Mouse (Mus musculus) neural tube, embryonic 11.5 days (tissue): ENCODE data around the gene Zfp14. TPM values are rescaled to one million over a fixed set of nuclear protein-coding genes. Genes with fewer than 3 reads are reported as not detected.

Experiments
- ATAC-seq: fragments of 200-750 bp; cut with Nextera tagmentation; 2 replicates; pipeline ENCODE4 v1.8.0; 2017; ENCODE audit warnings: moderate number of reproducible peaks, mild to moderate bottlenecking, moderate TSS enrichment, moderate library complexity; ENCODE audit not compliant: insufficient read depth, low FRiP score, low TSS enrichment
- DNase-seq: peaks from one replicate; pipeline ENCODE4 v3.0.0-alpha.2; 2015; ENCODE audit warnings: low spot score
- H3K27ac ChIP-seq: fragments of 300-500 bp; sonication (generic); 2 replicates; pipeline ENCODE4 v1.5.1; 2014; ENCODE audit warnings: low read depth, mild to moderate bottlenecking, low read length
- H3K27me3 ChIP-seq: fragments of 300-500 bp; sonication (generic); 2 replicates; pipeline ENCODE4 v1.6.1; 2014; ENCODE audit warnings: mild to moderate bottlenecking, low read length, mixed read lengths; ENCODE audit not compliant: control insufficient read depth, insufficient read depth
- H3K36me3 ChIP-seq: fragments of 300-500 bp; sonication (generic); 2 replicates; pipeline ENCODE4 v1.6.1; 2014; ENCODE audit warnings: mild to moderate bottlenecking, low read length, moderate library complexity, mixed read lengths; ENCODE audit not compliant: control insufficient read depth, insufficient read depth
- H3K4me1 ChIP-seq: fragments of 300-500 bp; sonication (generic); 2 replicates; pipeline ENCODE4 v1.6.1; 2014; ENCODE audit warnings: low read length, mixed read lengths; ENCODE audit not compliant: control insufficient read depth, insufficient read depth
- H3K4me2 ChIP-seq: fragments of 300-500 bp; sonication (generic); 2 replicates; pipeline ENCODE4 v1.6.1; 2014; ENCODE audit warnings: low read depth, mild to moderate bottlenecking, moderate library complexity
- H3K4me3 ChIP-seq: fragments of 300-500 bp; sonication (generic); 2 replicates; pipeline ENCODE4 v1.5.1; 2014; ENCODE audit warnings: low read depth, low read length
- H3K9ac ChIP-seq: fragments of 300-500 bp; sonication (generic); 2 replicates; pipeline ENCODE4 v1.6.1; 2014; ENCODE audit warnings: mild to moderate bottlenecking, low read length
- H3K9me3 ChIP-seq: fragments of 300-500 bp; sonication (generic); 2 replicates; pipeline ENCODE4 v1.6.1; 2016; ENCODE audit warnings: low read length; ENCODE audit not compliant: control insufficient read depth
- WGBS: fragments of 180-500 bp; shearing (Covaris S2); extraction: QIAGEN DNeasy Blood & Tissue Kit; methylation state at CpG from one replicate; pipeline ENCODE4 v1.1.7; 2014; 5-methylcytosine and 5-hydroxymethylcytosine counted together
- microRNA-seq: library from miRNA; unstranded; fragments of <30 nt; microRNA quantifications from one replicate; pipeline ENCODE4, GENCODE M21; 2016
- polyA plus RNA-seq: library from polyadenylated mRNA; unstranded; fragments of >200 nt; fragmentation: Nextera tagmentation; extraction: Ambion mirVana; gene quantifications from 2 replicates; pipeline ENCODE4 v1.2.1, GENCODE M21; 2014

Gene Zfp14
- polyA plus RNA-seq, 1 experiment from 2014 or later: 5.7 TPM

DNA sequence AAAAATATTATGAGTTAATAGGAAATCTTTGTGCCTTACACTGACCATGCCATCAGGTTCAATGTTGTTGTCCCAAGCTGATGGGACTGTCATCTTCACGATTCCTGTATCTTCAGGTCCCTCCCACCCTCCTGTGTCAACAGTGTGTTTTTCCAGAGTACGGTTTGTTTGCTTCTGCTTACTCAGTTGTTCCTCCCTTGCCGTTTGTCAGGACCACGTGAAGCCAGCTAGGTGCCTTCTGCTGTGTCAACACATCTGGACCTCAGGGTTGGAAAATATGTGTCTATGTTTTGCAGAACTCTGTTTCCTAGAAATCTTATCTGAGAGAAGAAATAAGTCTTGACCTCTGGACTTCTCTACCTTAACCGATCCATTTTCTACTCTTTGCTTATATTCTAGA lies 50.6 kb downstream of the Zfp14 start:
- no peaks in the 10 kb centered on the region for H3K4me1 ChIP-seq
- no peak for ATAC-seq
- H3K27ac ChIP-seq: no peak overlapping the region
- H3K27me3 ChIP-seq: no peaks in the 10 kb centered on the region
- 88% methylated on average over 5 of the region's 5 CpGs for WGBS
- peaks cover 12% of the 10 kb centered on the region for H3K36me3 ChIP-seq
- H3K9me3 ChIP-seq: no peaks in the 10 kb centered on the region
- H3K9ac ChIP-seq: no peak overlapping the region
- no peak for DNase-seq
- no peak overlapping the region for H3K4me2 ChIP-seq
- H3K4me3 ChIP-seq: no peak overlapping the region

DNA sequence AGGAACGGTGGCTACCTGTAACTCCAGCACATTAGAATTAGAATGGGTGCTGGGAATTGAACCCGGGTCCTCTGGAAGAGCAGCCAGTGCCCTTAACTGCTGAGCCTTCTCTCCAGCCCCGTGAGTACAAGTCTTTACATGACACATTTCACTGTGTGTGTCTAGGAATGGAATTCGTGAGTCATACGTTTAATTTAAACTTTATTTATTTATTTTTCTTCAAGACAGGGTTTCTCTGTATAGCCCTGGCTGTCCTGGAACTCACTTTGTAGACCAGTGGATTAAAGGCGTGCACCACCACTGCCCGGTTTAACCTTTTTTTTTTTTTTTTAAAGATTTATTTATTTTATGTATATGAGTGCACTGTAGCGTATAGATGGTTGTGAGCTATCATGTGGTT lies 56.0 kb downstream of the Zfp14 start:
- 95% methylated on average over 8 of the region's 8 CpGs for WGBS
- Histone ChIP-seq H3K9me3 (no peaks in the 10 kb centered on the region), H3K9ac (no peak overlapping the region), H3K4me2 (no peak overlapping the region), H3K27me3 (no peaks in the 10 kb centered on the region), H3K4me1 (no peaks in the 10 kb centered on the region), H3K27ac (no peak overlapping the region), H3K36me3 (peaks cover 17% of the 10 kb centered on the region), H3K4me3 (no peak overlapping the region)
- ATAC-seq: no peak
- no peak for DNase-seq

DNA sequence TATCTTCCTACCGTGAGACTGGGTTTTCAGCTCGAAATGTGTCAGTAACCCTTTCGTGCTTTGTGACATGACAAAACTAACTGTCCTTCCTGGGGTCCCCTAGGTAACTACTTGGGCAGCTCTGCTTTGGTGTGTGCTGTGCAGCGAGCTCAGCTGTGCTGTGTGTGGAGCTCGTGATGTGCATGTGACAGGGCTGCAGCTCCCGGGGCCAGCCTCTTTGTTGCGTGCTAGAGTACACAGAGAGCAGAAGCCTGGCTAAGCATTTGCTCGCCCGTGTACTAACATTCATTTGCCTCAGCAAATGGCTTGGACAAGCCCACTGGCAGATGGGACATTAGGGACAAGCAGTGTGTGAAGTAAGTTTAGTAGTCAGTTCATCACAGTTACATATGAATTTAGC lies 57.8 kb downstream of the Zfp14 start:
- no peak overlapping the region for H3K4me3 ChIP-seq
- H3K9me3 ChIP-seq: no peaks in the 10 kb centered on the region
- H3K4me2 ChIP-seq: no peak overlapping the region
- H3K36me3 ChIP-seq: peaks cover 14% of the 10 kb centered on the region
- WGBS: 95% methylated on average over 9 of the region's 9 CpGs
- no peak overlapping the region for H3K9ac ChIP-seq
- ATAC-seq (no peak), DNase-seq (no peak)
- no peaks in the 10 kb centered on the region for H3K4me1 ChIP-seq
- H3K27ac ChIP-seq: no peak overlapping the region
- H3K27me3 ChIP-seq: no peaks in the 10 kb centered on the region

DNA sequence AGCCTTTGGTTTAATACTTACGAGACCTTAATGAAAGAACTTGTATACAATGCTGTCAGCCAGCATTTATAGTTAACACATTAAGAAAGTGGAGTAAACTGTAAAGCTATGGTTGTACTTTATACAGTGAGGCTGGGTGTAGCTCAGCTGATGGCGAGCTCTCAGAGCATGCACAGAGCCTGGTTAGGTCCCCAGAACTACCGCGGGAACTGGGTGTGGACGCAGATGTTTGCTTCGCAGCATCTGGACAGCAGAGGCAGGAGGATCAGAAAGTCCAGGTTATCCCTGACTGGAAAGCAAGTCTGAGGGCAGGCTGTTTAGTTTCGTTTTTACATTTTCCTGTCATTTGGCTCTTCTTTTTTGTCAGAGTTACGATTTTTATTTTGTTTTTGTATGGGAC lies 58.5 kb downstream of the Zfp14 start:
- DNase-seq (no peak), ATAC-seq (no peak)
- H3K27ac ChIP-seq: no peak overlapping the region
- no peak overlapping the region for H3K4me3 ChIP-seq
- H3K4me1 ChIP-seq: no peaks in the 10 kb centered on the region
- WGBS: 96% methylated on average over 8 of the region's 8 CpGs
- H3K36me3 ChIP-seq: peaks cover 13% of the 10 kb centered on the region
- H3K4me2 ChIP-seq: no peak overlapping the region
- H3K27me3 ChIP-seq: no peaks in the 10 kb centered on the region
- no peak overlapping the region for H3K9ac ChIP-seq
- no peaks in the 10 kb centered on the region for H3K9me3 ChIP-seq

DNA sequence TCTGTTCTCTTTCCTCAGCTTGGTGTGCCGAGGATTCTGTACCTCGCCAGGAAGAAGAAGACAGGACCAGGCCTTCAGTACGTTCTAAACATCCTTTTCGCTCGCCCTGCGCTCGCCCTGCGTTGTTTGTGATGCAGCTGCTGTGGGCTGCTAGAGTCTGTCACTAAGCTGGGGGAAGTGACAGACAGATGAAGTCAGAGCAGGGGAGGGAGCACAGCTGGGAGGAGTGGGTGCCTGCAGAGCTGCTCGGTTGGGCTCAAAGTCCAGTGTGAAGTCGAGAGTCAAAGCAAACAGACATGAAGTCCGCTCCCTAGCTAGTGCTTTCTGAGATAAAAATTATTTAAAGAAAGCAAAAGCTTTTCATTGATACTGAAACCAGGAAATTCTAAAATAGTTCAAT lies 62.1 kb downstream of the Zfp14 start:
- H3K36me3 ChIP-seq: peaks cover 16% of the 10 kb centered on the region

DNA sequence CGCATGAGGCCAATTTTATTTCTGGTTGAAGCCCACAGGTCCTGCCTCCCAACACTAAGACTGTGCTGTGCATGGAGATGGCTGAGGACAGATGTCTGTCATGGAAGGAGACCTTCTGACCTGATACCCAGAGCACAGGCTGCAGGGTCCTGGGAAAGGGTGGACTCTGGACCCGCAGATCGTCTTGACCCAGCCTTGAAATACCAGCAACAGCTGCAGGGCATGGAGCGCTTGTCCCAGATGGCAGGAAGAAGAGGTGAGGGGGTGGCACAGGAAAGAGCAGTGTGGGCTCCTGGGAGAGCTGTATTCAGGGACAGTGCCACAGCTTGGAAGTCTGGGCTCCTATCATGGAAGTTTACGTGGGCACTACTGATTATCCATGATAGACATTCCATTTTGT lies 63.6 kb downstream of the Zfp14 start:
- Histone ChIP-seq H3K4me3 (no peak overlapping the region), H3K4me2 (no peak overlapping the region), H3K27me3 (no peaks in the 10 kb centered on the region), H3K36me3 (peaks cover 12% of the 10 kb centered on the region), H3K9me3 (no peaks in the 10 kb centered on the region), H3K27ac (no peak overlapping the region), H3K9ac (no peak overlapping the region), H3K4me1 (peaks cover 10% of the 10 kb centered on the region)
- WGBS: 96% methylated on average over 5 of the region's 5 CpGs
- DNase-seq (no peak), ATAC-seq (no peak)

More for the DNA sequence above, 62.1 kb downstream of the Zfp14 start:
- Histone ChIP-seq H3K9me3 (no peaks in the 10 kb centered on the region), H3K9ac (no peak overlapping the region; the same call in 1 of the 2 replicates), H3K27me3 (no peaks in the 10 kb centered on the region), H3K4me1 (peaks cover 6% of the 10 kb centered on the region; the same call in 1 of the 2 replicates), H3K4me3 (no peak overlapping the region), H3K27ac (no peak overlapping the region), H3K4me2 (no peak overlapping the region)
- ATAC-seq: no peak
- 90% methylated on average over 11 of the region's 11 CpGs for WGBS
- no peak for DNase-seq

Small RNA genes lying within 50 kb of the gene (microRNA-seq; reads per million reads assigned to microRNA genes)
- not detected for gene Gm23368

Other genes with a start within 250 kb of the Zfp14 start
- 22.8 and 26.0 TPM in 2 replicates for gene Zfp790, start 235.3 kb downstream of the Zfp14 start, polyA plus RNA-seq
- gene Zfp940, start 197.7 kb downstream of the Zfp14 start, polyA plus RNA-seq: 12.3 and 12.4 TPM in 2 replicates
- gene Zfp420, start 191.4 kb downstream of the Zfp14 start, polyA plus RNA-seq: 10.7 and 12.2 TPM in 2 replicates
- 14.4 and 15.0 TPM in 2 replicates for gene Zfp27, start 144.8 kb downstream of the Zfp14 start, polyA plus RNA-seq
- 6.7 and 7.6 TPM in 2 replicates for gene Zfp383, start 143.2 kb downstream of the Zfp14 start, polyA plus RNA-seq
- 11.0 and 12.9 TPM in 2 replicates for gene Zfp74, start 97.3 kb downstream of the Zfp14 start, polyA plus RNA-seq
- gene Zfp568, start 67.4 kb downstream of the Zfp14 start, polyA plus RNA-seq: 19.5 and 21.5 TPM in 2 replicates
- gene Zfp82, start 21.5 kb upstream of the Zfp14 start, polyA plus RNA-seq: 8.3 and 9.9 TPM in 2 replicates
- gene Gm26920, start 39.0 kb upstream of the Zfp14 start, polyA plus RNA-seq: 0.80 and 1.7 TPM in 2 replicates
- gene Zfp566, start 39.1 kb upstream of the Zfp14 start, polyA plus RNA-seq: 15.3 and 16.4 TPM in 2 replicates
- gene Zfp260, start 43.4 kb upstream of the Zfp14 start, polyA plus RNA-seq: 136 and 140 TPM in 2 replicates
- gene Zfp382, start 70.6 kb upstream of the Zfp14 start, polyA plus RNA-seq: 7.4 and 10.5 TPM in 2 replicates
- gene Zfp146, start 118.4 kb upstream of the Zfp14 start, polyA plus RNA-seq: 14.3 and 15.1 TPM in 2 replicates
- 4.5 and 5.7 TPM in 2 replicates for gene Cox7a1, start 132.8 kb upstream of the Zfp14 start, polyA plus RNA-seq
- 45.8 and 51.8 TPM in 2 replicates for gene Capns1, start 147.4 kb upstream of the Zfp14 start, polyA plus RNA-seq
- gene Polr2i, start 180.6 kb upstream of the Zfp14 start, polyA plus RNA-seq: 179 and 195 TPM in 2 replicates
- gene Tbcb, start 180.9 kb upstream of the Zfp14 start, polyA plus RNA-seq: 268 and 302 TPM in 2 replicates
- not detected in 2 replicates for gene Ovol3, start 184.3 kb upstream of the Zfp14 start, polyA plus RNA-seq
- gene Thap8, start 228.7 kb upstream of the Zfp14 start, polyA plus RNA-seq: 0.18 and 0.36 TPM in 2 replicates
- gene Wdr62, start 229.0 kb upstream of the Zfp14 start, polyA plus RNA-seq: 10.9 and 12.5 TPM in 2 replicates
- gene Clip3, start 240.3 kb upstream of the Zfp14 start, polyA plus RNA-seq: 100 and 102 TPM in 2 replicates